Mouse (Mus musculus) ES-Bruce4 (cell line): ENCODE results near the gene Kcnk7.

ENCODE experiments used
- CTCF ChIP-seq: IDR thresholded peaks from one replicate; pipeline ENCODE4 v1.8.1; 2011; ENCODE audit warnings: low read depth, low read length
- EP300 ChIP-seq: IDR thresholded peaks from 2 replicates; pipeline ENCODE4 v1.6.1; 2011; ENCODE audit warnings: low read depth, low read length; ENCODE audit not compliant: insufficient read depth
- POLR2A ChIP-seq: IDR thresholded peaks from one replicate; pipeline ENCODE4 v1.8.1; 2011; ENCODE audit warnings: low read length; ENCODE audit not compliant: insufficient read depth

DNA sequence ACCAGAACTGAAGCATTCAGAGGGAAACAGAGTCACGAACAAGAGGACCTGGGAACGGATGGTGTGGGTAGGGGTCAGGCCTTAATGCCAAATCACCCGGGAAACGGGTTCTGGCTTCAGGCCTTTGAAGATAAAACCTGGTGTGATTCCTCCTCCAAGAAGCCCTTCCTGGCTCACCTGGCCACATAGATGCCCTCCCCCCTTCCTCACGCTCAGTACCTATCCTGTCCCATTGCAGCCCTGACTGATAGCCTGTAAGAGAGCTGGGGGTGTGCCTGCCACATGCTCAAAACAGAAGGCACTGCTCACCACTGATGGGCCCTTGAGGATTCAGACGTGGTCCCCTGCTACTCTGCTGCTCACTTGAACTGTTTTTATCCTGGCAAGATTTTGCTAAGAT lies 10.4 kb upstream of the Kcnk7 start:
- TF ChIP-seq CTCF (no peak), EP300 (no peak), POLR2A (no peak)
